Mouse (Mus musculus): ENCODE measurements around the gene Kpna2.

GRCm38 (mm10) chr11:107039417-107039816 lies 40.1 kb upstream of the Kpna2 start:
- TF ChIP-seq POLR2A (IDR thresholded peaks at IDR 0.05; ENCODE audit: borderline replicate concordance, low read depth, low read length): no peak
- no peak for TF ChIP-seq CTCF (IDR thresholded peaks at IDR 0.05; ENCODE audit: low read depth, low read length)
